8 mouse cellular contexts compared by ENCODE assay signal in the genomic region with DNA sequence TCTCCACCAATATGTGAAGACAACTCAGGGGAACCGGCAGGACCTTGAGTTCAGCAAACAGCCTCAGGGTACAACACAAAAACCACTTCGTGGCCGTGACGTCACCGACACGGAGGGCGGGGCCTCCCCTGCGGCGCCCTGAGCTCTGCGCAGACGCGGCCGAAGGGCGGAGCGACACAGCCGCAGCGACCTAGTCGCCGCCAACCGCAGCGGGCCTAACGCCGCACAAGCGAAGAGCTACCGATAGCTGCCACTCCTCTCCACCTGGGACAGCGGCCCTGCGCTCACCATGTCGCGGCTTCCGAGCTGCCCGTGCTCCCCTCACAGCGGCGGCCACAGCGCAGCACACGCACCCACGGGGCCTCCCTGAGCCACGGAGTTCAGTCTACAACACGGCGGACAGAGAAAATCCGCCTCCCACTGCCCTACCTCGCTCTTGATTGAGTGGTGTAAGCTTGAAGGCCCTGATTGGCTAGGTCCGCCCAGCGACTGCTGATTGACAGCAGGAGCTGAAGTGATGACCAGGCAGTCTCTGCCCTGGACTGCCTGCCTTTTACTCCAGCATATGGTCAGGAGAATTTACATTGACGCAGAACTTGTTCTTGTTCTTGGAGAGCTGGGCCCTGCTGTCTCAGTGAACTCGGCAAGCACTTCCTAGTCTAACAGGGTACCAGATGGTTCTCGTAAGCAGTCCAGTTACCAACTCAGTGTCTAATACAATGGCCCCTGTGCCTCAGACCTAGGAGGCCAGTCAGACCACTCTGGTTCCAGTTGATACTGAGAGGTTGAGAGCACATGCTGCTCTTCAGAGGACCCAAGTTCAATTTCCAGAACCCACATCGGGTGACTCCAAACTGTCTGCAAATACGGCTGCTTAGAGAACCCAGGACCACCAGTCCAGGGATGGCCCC. TPM values are rescaled to one million over a fixed set of nuclear protein-coding genes. Genes with fewer than 3 reads are reported as not detected.
DNase-seq lines count a peak whose midpoint lies in the region; ATAC-seq and TF ChIP-seq lines count a peak whose summit lies in the region.

A gene (minus strand): TSS at position 427 of the 911 bp plus-strand sequence.

- H3K27me3 ChIP-seq in forebrain, embryonic 15.5 days = no peaks in the 10 kb centered on the region

- TF ChIP-seq POLR2A in lung, adult 2 months (IDR thresholded peaks at IDR 0.05; ENCODE audit: borderline replicate concordance, extremely low read depth, low read depth, low read length) = peak; percentile 100

- intact Hi-C loops in heart, postnatal 25 days (cut with DNase I) = loop anchor here (2.0 to 10.0 kb wide), 2 partner anchors 31 to 125 kb away; a partner anchor contains a TSS

- peak within 1 kb of the TSS; percentile 90 for H3K9ac ChIP-seq in ES-E14 (ENCODE audit: insufficient read depth, low read depth, low read length, poor library complexity, severe bottlenecking)
- peak within 1 kb of the TSS; percentile 98 for H3K9ac ChIP-seq in forebrain, embryonic 15.5 days (replicated peaks)

- peak within 1 kb of the TSS; percentile 59 for H3K4me2 ChIP-seq in forebrain, embryonic 15.5 days (replicated peaks)

- peak; percentile 98 for ATAC-seq in forebrain, embryonic 15.5 days (replicated peaks)
- peak; percentile 96 for ATAC-seq in neutrophil, adult 5-6 weeks (ENCODE audit: extremely low read depth, insufficient number of reproducible peaks, low FRiP score, poor library complexity, severe bottlenecking)

- WGBS in forebrain, embryonic 15.5 days = 3% methylated on average over 48 of the region's 48 CpGs
- WGBS in lung, adult 2 months = 3% methylated on average over 48 of the region's 48 CpGs

- no peaks in the 10 kb centered on the region for H3K9me3 ChIP-seq in ES-E14 (ENCODE audit: control insufficient read depth, insufficient read depth, low read depth, low read length)
- H3K9me3 ChIP-seq in forebrain, embryonic 15.5 days = no peaks in the 10 kb centered on the region

- H3K4me3 ChIP-seq in ES-E14 (ENCODE audit: insufficient read depth in 1 of 2, low read depth in 1 of 2, low read length in 2 of 2, poor library complexity in 1 of 2, severe bottlenecking in 1 of 2) = peak within 1 kb of the TSS; percentile 89 to 99
- peak within 1 kb of the TSS; percentile 84 for H3K4me3 ChIP-seq in forebrain, embryonic 15.5 days
- H3K4me3 ChIP-seq in lung, adult 2 months (replicated peaks; ENCODE audit: extremely low read depth, low read depth, low read length) = peak within 1 kb of the TSS; percentile 92

- in situ Hi-C loops in ES-E14 (cut with MboI; ENCODE audit: low sequenced_read_pairs in 2 of 2, unreplicated experiment in 2 of 2) = no loop called here

- peak within 1 kb of the TSS; percentile 75; the same call in 1 of the 2 replicates for H3K27ac ChIP-seq in ES-E14 (ENCODE audit: insufficient read depth, low read depth, low read length, poor library complexity, severe bottlenecking)
- peak within 1 kb of the TSS; percentile 100 for H3K27ac ChIP-seq in forebrain, embryonic 15.5 days (replicated peaks)

- peaks cover 4 to 5% of the 10 kb centered on the region in 2 experiments; a peak in 2 of 4 replicates for H3K4me1 ChIP-seq in ES-E14 (ENCODE audit: control insufficient read depth in 2 of 2, insufficient read depth in 2 of 2, low read length in 2 of 2, poor library complexity in 1 of 2)
- peaks cover 14% of the 10 kb centered on the region for H3K4me1 ChIP-seq in forebrain, embryonic 15.5 days
- H3K4me1 ChIP-seq in lung, adult 2 months (ENCODE audit: control insufficient read depth, insufficient read depth, low read length) = no peaks in the 10 kb centered on the region

- no peaks in the 10 kb centered on the region for H3K36me3 ChIP-seq in ES-E14 (ENCODE audit: control insufficient read depth, insufficient read depth, low read length, poor library complexity, severe bottlenecking)
- no peaks in the 10 kb centered on the region for H3K36me3 ChIP-seq in forebrain, embryonic 15.5 days

- peak; percentile 90 for DNase-seq in ES-E14 (ENCODE audit: low read depth, low spot score)
- peak; percentile 95 for DNase-seq in cerebellum, adult 11-12 months
- DNase-seq in heart, postnatal 25 days (ENCODE audit: low spot score) = peak; percentile 92
- DNase-seq in layer of hippocampus, adult 18-20 months (ENCODE audit: low spot score in 2 of 2) = peak; percentile 94 to 97
- DNase-seq in lung, adult 2 months = peak; percentile 98
- DNase-seq in thymus, adult 18-20 months = peak; percentile 92

- TF ChIP-seq CTCF in lung, adult 2 months (IDR thresholded peaks at IDR 0.05; ENCODE audit: insufficient read depth, low read length) = no peak

TF ChIP-seq in ES-E14, 5 proteins besides CTCF, POLR2A, EP300 and RAD21:
- TF ChIP-seq MAFK (IDR thresholded peaks at IDR 0.05; ENCODE audit: insufficient read depth, low read depth, low read length) (peak; percentile 94), ZC3H11A (IDR thresholded peaks at IDR 0.05; ENCODE audit: borderline replicate concordance, low read depth, low read length) (no peak), HCFC1 (IDR thresholded peaks at IDR 0.05; ENCODE audit: borderline replicate concordance, insufficient read depth, low read length) (peak; percentile 54; the same call in 1 of the 2 replicates)

RNA-seq across cellular contexts. Expression of the gene that starts here (rescaled TPM):
- 2.1 and 2.7 TPM in 2 replicates for total RNA-seq in ES-E14 (2012; rRNA removed)
- polyA plus RNA-seq in forebrain, embryonic 15.5 days (2015; fragmentation: Nextera tagmentation; extraction: Ambion mirVana) = 8.7 TPM in 2 replicates
- 1 to 10 TPM; 2.1 to 2.8 TPM for total RNA-seq in heart, postnatal 25 days (2021)
- 1 to 10 TPM; 4.6 to 5.0 TPM for total RNA-seq in layer of hippocampus, adult 18-20 months (2021)
- 1.6 and 2.5 TPM in 2 replicates for polyA plus RNA-seq in lung, adult 2 months (2012; rRNA removed)
- total RNA-seq in neutrophil, adult 5-6 weeks (2017) = 8.8 and 11.2 TPM in 2 replicates

Comparison
In these comparisons a context has a peak if more than half of its experiments do, and no peak if none do; other contexts are left out.
1. Peak in every context shown above with its lines: DNase-seq, ATAC-seq, H3K4me3 ChIP-seq and H3K27ac ChIP-seq.